Mouse (Mus musculus) testis, postnatal 14 days (tissue): Measurements from ENCODE around the gene Cers3.

Experiments
- DNase-seq: peaks from one replicate; pipeline ENCODE4 v3.0.0; 2021; ENCODE audit warnings: low spot score

Cers3 gene

GRCm38 (mm10) chr7:66840008-66840719 is 96.9 kb downstream of the Cers3 start:
- peak; percentile 19 for DNase-seq

- no peak for DNase-seq
These were observed 97.9 kb downstream of the Cers3 start for GRCm38 (mm10) chr7:66841165-66841564.

- peak; percentile 33 for DNase-seq
These were observed 98.7 kb downstream of the Cers3 start for GRCm38 (mm10) chr7:66842021-66842420.

- DNase-seq = no peak
These were observed 100.5 kb downstream of the Cers3 start for GRCm38 (mm10) chr7:66843846-66844245.

- DNase-seq = no peak
These were observed 103.3 kb downstream of the Cers3 start for GRCm38 (mm10) chr7:66846582-66846981.

- DNase-seq = no peak
These were observed 104.0 kb downstream of the Cers3 start for GRCm38 (mm10) chr7:66847299-66847698.

GRCm38 (mm10) chr7:66849316-66849715 is 106.0 kb downstream of the Cers3 start:
- DNase-seq = no peak

- DNase-seq = no peak
These were observed 108.9 kb downstream of the Cers3 start for GRCm38 (mm10) chr7:66852164-66852563.

GRCm38 (mm10) chr7:66857610-66858009 is 114.3 kb downstream of the Cers3 start:
- DNase-seq = no peak

- DNase-seq = no peak
These were observed 115.2 kb downstream of the Cers3 start for GRCm38 (mm10) chr7:66858247-66859075.

GRCm38 (mm10) chr7:66859220-66859619 is 115.9 kb downstream of the Cers3 start:
- DNase-seq = no peak

- DNase-seq = no peak
These were observed 123.8 kb downstream of the Cers3 start for GRCm38 (mm10) chr7:66866944-66867718.

GRCm38 (mm10) chr7:66867719-66868501 is 124.6 kb downstream of the Cers3 start:
- no peak for DNase-seq

- DNase-seq = no peak
These were observed 128.2 kb downstream of the Cers3 start for GRCm38 (mm10) chr7:66871520-66871919.

- no peak for DNase-seq
These were observed 128.7 kb downstream of the Cers3 start for GRCm38 (mm10) chr7:66871940-66872511.

- no peak for DNase-seq
These were observed 129.9 kb downstream of the Cers3 start for GRCm38 (mm10) chr7:66873235-66873634.
